In genomic region chr10:66839058-66839457, GRCm38 (mm10) we compare ENCODE assay signal across 16 mouse cellular contexts.
DNase-seq lines count a peak whose midpoint lies in the region; ATAC-seq and TF ChIP-seq lines count a peak whose summit lies in the region.
"Had no signal": no experiment of that assay in that cellular context is flagged by ENCODE, and none has a peak within 500 bp of the region (broad histone marks: within the 10 kb centered on the region; RNA-seq: fewer than 3 reads in every experiment).

No protein-coding gene starts in this region.

- no peak overlapping the region for H3K4me3 ChIP-seq in kidney, adult 2 months (ENCODE audit: insufficient read depth, low read depth, low read length)
- no peak overlapping the region for H3K4me3 ChIP-seq in embryonic facial prominence, embryonic 14.5 days (ENCODE audit: low read depth, low read length)
- H3K4me3 ChIP-seq in intestine, postnatal 0 days (ENCODE audit: low read depth, low read length) = no peak overlapping the region
- H3K4me3 ChIP-seq: heart, embryonic 15.5 days; limb, embryonic 10.5 days had no signal

- no peak for TF ChIP-seq CTCF in kidney, adult 2 months (conservative IDR thresholded peaks at IDR 0.05; ENCODE audit: insufficient read depth, insufficient read length, low read depth, low read length)
- no peak for TF ChIP-seq CTCF in intestine, postnatal 0 days (IDR thresholded peaks at IDR 0.05; ENCODE audit: low read depth)

- no peaks in the 10 kb centered on the region for H3K4me1 ChIP-seq in kidney, adult 2 months (ENCODE audit: control insufficient read depth, insufficient read depth, low read length)
- H3K4me1 ChIP-seq in embryonic facial prominence, embryonic 14.5 days (ENCODE audit: control insufficient read depth, insufficient read depth, low read length) = no peaks in the 10 kb centered on the region
- H3K4me1 ChIP-seq in intestine, postnatal 0 days (replicated peaks; ENCODE audit: control insufficient read depth, insufficient read depth, low read length) = no peaks in the 10 kb centered on the region
- H3K4me1 ChIP-seq: heart, embryonic 15.5 days had no signal

- peak; percentile 13 for DNase-seq in kidney, adult 2 months
- no peak for DNase-seq in kidney, adult 11 months
- DNase-seq in embryo, embryonic 10 days (ENCODE audit: low spot score) = peak; percentile 25
- peak; percentile 71 for DNase-seq in embryonic facial prominence, embryonic 14.5 days (ENCODE audit: low spot score)
- peak; percentile 24 to 45 for DNase-seq in kidney, postnatal 25 days
- no peak for DNase-seq in cerebellum, postnatal 14 days
- DNase-seq: cerebellum, postnatal 36 days; right cerebral cortex, adult 18-20 months; thymus, postnatal 14 days had no signal

- no peaks in the 10 kb centered on the region for H3K27me3 ChIP-seq in kidney, adult 2 months (replicated peaks; ENCODE audit: control insufficient read depth, insufficient read depth, low read length)
- H3K27me3 ChIP-seq in embryonic facial prominence, embryonic 14.5 days (replicated peaks; ENCODE audit: control insufficient read depth, insufficient read depth, low read length) = no peaks in the 10 kb centered on the region
- H3K27me3 ChIP-seq in intestine, postnatal 0 days (replicated peaks; ENCODE audit: control insufficient read depth, insufficient read depth, low read length) = no peaks in the 10 kb centered on the region
- H3K27me3 ChIP-seq: heart, embryonic 15.5 days had no signal

- 14% methylated on average over 9 of the region's 9 CpGs for WGBS in kidney, adult 2 months
- WGBS in embryonic facial prominence, embryonic 14.5 days = 29% methylated on average over 9 of the region's 9 CpGs
- WGBS in intestine, postnatal 0 days = 59% methylated on average over 9 of the region's 9 CpGs

- H3K36me3 ChIP-seq in kidney, adult 2 months (ENCODE audit: control insufficient read depth, insufficient read depth, low read length) = no peaks in the 10 kb centered on the region
- no peaks in the 10 kb centered on the region for H3K36me3 ChIP-seq in embryonic facial prominence, embryonic 14.5 days (ENCODE audit: control insufficient read depth, insufficient read depth, low read length)
- no peaks in the 10 kb centered on the region for H3K36me3 ChIP-seq in intestine, postnatal 0 days (ENCODE audit: control insufficient read depth, insufficient read depth)
- H3K36me3 ChIP-seq: heart, embryonic 15.5 days; limb, embryonic 10.5 days had no signal

- no peak for ATAC-seq in embryonic facial prominence, embryonic 14.5 days (ENCODE audit: low read depth)
- no peak for ATAC-seq in intestine, postnatal 0 days
- ATAC-seq: activated CD4-positive, CD25-positive, alpha-beta regulatory T cell, adult 4 months; inflammation-experienced regulatory T-cells, adult 6 months had no signal

- H3K4me2 ChIP-seq in embryonic facial prominence, embryonic 14.5 days (ENCODE audit: low read depth, low read length) = peak overlapping the region; percentile 16; the same call in 1 of the 2 replicates
- no peak overlapping the region for H3K4me2 ChIP-seq in intestine, postnatal 0 days (replicated peaks; ENCODE audit: low read depth)
- H3K4me2 ChIP-seq: heart, embryonic 15.5 days had no signal

- H3K27ac ChIP-seq in kidney, adult 2 months (ENCODE audit: insufficient read depth, low read depth, low read length) = no peak overlapping the region; the same call in 1 of the 2 replicates
- peak overlapping the region; percentile 44; the same call in 1 of the 2 replicates for H3K27ac ChIP-seq in embryonic facial prominence, embryonic 14.5 days (replicated peaks; ENCODE audit: low read depth, low read length)
- no peak overlapping the region for H3K27ac ChIP-seq in intestine, postnatal 0 days (ENCODE audit: low read depth, low read length)
- H3K27ac ChIP-seq: heart, embryonic 15.5 days; limb, embryonic 10.5 days; liver, embryonic 14.5 days; macrophage had no signal

- TF ChIP-seq POLR2A in kidney, adult 2 months (IDR thresholded peaks at IDR 0.05; ENCODE audit: low read depth, low read length) = no peak

- H3K9me3 ChIP-seq in embryonic facial prominence, embryonic 14.5 days (ENCODE audit: control insufficient read depth, low read length) = no peaks in the 10 kb centered on the region
- no peaks in the 10 kb centered on the region for H3K9me3 ChIP-seq in intestine, postnatal 0 days (ENCODE audit: control insufficient read depth)
- H3K9me3 ChIP-seq: heart, embryonic 15.5 days; limb, embryonic 10.5 days had no signal

- no peak overlapping the region for H3K9ac ChIP-seq in embryonic facial prominence, embryonic 14.5 days (ENCODE audit: low read depth, low read length)
- H3K9ac ChIP-seq in intestine, postnatal 0 days (ENCODE audit: low read depth, low read length) = no peak overlapping the region
- H3K9ac ChIP-seq: heart, embryonic 15.5 days; liver, embryonic 14.5 days had no signal

Comparison
In these comparisons a context has a peak if more than half of its experiments do, and no peak if none do; other contexts are left out.
1. DNase-seq: peak in kidney, adult 2 months (single experiment), embryo, embryonic 10 days (single experiment), embryonic facial prominence, embryonic 14.5 days (single experiment) and kidney, postnatal 25 days (2 of 2); none in kidney, adult 11 months (single experiment) and cerebellum, postnatal 14 days (0 of 2).